Mouse (Mus musculus) urinary bladder, postnatal 0 days (tissue): ENCODE results near the gene Gmeb1. TPM values are rescaled to one million over a fixed set of nuclear protein-coding genes. Genes with fewer than 3 reads are reported as not detected.

Experiments used
- microRNA-seq: library from miRNA; unstranded; fragments of <30 nt; microRNA quantifications from one replicate; pipeline ENCODE4, GENCODE M21; 2016
- polyA plus RNA-seq: library from polyadenylated mRNA; unstranded; fragments of >200 nt; fragmentation: Nextera tagmentation; extraction: Ambion mirVana; gene quantifications from 2 replicates; pipeline ENCODE4 v1.2.1, GENCODE M21; 2015

Gene Gmeb1
- 14.2 and 15.8 TPM in 2 replicates for polyA plus RNA-seq

DNA sequence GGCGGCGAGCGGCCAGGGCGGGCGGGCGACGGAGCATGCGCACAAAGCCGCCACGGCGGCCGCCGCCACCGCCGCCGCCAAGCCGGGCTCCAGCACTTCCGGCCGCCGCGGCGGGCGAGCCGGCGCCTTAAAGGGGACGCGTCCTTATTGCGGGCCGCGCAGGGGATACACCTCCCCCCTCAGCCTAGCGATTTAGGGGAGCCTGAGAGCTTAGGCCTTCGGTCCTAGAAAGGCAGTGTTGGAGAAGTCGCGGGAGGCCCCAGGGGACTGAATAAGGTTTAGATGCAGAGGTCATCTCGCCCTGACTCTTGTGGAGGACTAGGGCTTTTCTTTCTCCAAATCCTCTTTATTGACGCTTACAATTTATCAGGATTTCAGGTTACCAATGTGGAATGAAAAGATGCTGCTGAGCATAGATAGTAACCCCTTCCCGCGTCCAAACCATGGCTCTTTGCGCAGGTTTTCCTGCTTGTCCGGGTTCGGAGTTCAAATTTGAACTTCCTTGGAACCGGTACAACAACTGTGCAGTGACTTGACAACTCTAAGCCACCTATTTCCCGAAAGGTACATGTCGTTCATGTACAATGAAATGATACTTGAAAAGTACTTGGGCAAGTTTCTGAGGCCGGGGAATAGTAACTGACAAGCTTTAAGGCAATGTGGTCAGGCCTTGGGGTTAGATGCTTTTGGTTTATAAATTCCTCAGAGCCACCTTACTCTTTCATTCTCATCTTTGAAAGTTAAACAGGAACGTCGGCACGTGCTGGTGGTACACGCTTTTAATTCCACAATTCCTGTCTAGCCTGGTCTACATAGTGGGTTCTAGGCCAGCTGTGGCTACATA is at the start of gene Gmeb1:
Gene Gmeb1, minus strand, starts transcription at position 89 of the 844 bp plus-strand sequence.

GRCm38 (mm10) chr4:132302939-132303479 is 41.6 kb upstream of the Gmeb1 start, which contains the start of gene Rab42:
Gene Rab42 (minus strand): TSS chr4:132303385.

GRCm38 (mm10) chr4:132274156-132274862 is 12.9 kb upstream of the Gmeb1 start, which contains the start of gene Taf12:
Gene Taf12 (plus strand): TSS chr4:132274375.

DNA sequence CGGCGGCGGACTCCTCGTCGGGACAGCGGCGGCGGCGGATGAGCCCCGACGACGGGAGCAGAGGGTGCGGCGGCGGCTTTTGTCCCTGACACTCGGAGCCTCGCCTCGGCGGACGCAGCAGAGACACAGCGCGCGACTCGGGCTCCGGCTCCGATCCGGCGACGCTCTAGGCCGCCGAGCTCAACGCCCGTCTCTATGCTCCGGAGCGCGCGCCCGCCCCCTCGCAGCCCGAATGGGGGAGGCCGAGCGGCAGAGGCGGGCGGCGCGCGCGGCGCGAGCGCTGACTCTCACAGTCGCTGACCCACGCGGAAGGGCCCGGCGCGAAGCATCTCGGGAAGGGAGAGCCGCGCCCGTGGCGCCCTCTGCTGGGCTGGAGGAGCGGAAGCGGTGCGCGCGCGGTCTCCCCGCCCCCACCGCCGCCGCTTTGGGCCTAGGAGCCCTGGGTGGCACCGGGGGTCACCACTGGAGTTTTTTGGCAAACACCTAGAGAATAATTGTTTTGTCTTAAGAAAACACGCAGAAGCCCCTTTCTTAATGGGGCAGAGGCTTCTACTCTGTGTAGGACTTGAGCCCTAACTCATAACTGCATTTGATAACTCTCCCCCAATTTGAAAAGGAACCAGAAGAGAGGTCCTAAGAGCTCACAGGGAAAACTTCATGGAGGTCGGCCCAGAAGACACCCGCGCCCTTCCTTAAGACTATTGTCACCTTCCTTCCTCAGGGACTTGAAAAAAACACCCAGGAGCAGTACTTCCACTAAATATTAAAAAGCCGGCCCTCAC is 49.3 kb downstream of the Gmeb1 start, which contains the start of gene Ythdf2:
Gene Ythdf2, minus strand, starts transcription at position 351 of the 782 bp plus-strand sequence.

Small RNA genes within 50 kb of the gene (microRNA-seq; reads per million reads assigned to microRNA genes)
- not detected for gene Gm22033

Other genes starting within 250 kb of the Gmeb1 start
- gene Gm10300, start 186.9 kb downstream of the Gmeb1 start, polyA plus RNA-seq: 0.11 TPM in 1 of 2 replicates, not detected in the other
- 25.3 and 32.7 TPM in 2 replicates for gene Epb41, start 186.3 kb downstream of the Gmeb1 start, polyA plus RNA-seq
- 0.07 TPM in 1 of 2 replicates, not detected in the other for gene Oprd1, start 117.1 kb downstream of the Gmeb1 start, polyA plus RNA-seq
- 39.9 and 51.4 TPM in 2 replicates for gene Ythdf2, start 49.3 kb downstream of the Gmeb1 start, polyA plus RNA-seq
- gene Taf12, start 12.8 kb upstream of the Gmeb1 start, polyA plus RNA-seq: 23.6 and 28.1 TPM in 2 replicates
- gene Rab42, start 41.8 kb upstream of the Gmeb1 start, polyA plus RNA-seq: 2.1 and 2.6 TPM in 2 replicates
- gene Trnau1ap, start 67.9 kb upstream of the Gmeb1 start, polyA plus RNA-seq: 55.9 and 58.2 TPM in 2 replicates
- 22.0 and 23.5 TPM in 2 replicates for gene Rcc1, start 92.0 kb upstream of the Gmeb1 start, polyA plus RNA-seq
- 15.4 and 20.3 TPM in 2 replicates for gene Phactr4, start 160.9 kb upstream of the Gmeb1 start, polyA plus RNA-seq
- 9.1 and 13.3 TPM in 2 replicates for gene Med18, start 202.3 kb upstream of the Gmeb1 start, polyA plus RNA-seq
- gene Sesn2, start 248.9 kb upstream of the Gmeb1 start, polyA plus RNA-seq: 9.6 and 12.0 TPM in 2 replicates